Mouse (Mus musculus) limb, embryonic 11.5 days (tissue): ENCODE results near the gene Cdh13. TPM values are rescaled to one million over a fixed set of nuclear protein-coding genes. Genes with fewer than 3 reads are reported as not detected.

Experiments
- ATAC-seq: fragments of 200-750 bp; cut with Nextera tagmentation; 2 replicates; pipeline ENCODE4 v1.8.0; 2017; ENCODE audit warnings: low read depth; ENCODE audit not compliant: insufficient number of reproducible peaks, low FRiP score, low TSS enrichment
- DNase-seq: peaks from one replicate; pipeline ENCODE4 v3.0.0-alpha.2; 2015; ENCODE audit warnings: low spot score
- H3K27ac ChIP-seq: fragments of 300-500 bp; sonication (generic); replicated peaks from 2 replicates; pipeline ENCODE4 v1.5.1; 2014; ENCODE audit warnings: low read depth, mild to moderate bottlenecking, low read length
- H3K27me3 ChIP-seq: fragments of 300-500 bp; sonication (generic); 2 replicates; pipeline ENCODE4 v1.6.1; 2014; ENCODE audit warnings: mild to moderate bottlenecking, low read length, mixed read lengths; ENCODE audit not compliant: control insufficient read depth, insufficient read depth
- H3K36me3 ChIP-seq: fragments of 300-500 bp; sonication (generic); 2 replicates; pipeline ENCODE4 v1.6.1; 2014; ENCODE audit warnings: mild to moderate bottlenecking, low read length, moderate library complexity, mixed read lengths; ENCODE audit not compliant: control insufficient read depth, insufficient read depth
- H3K4me1 ChIP-seq: fragments of 300-500 bp; sonication (generic); 2 replicates; pipeline ENCODE4 v1.6.1; 2014; ENCODE audit warnings: low read length, mixed read lengths; ENCODE audit not compliant: control insufficient read depth, insufficient read depth
- H3K4me2 ChIP-seq: fragments of 300-500 bp; sonication (generic); 2 replicates; pipeline ENCODE4 v1.6.1; 2014; ENCODE audit warnings: low read depth, mild to moderate bottlenecking, moderate library complexity; ENCODE audit not compliant: severe bottlenecking
- H3K4me3 ChIP-seq: fragments of 300-500 bp; sonication (generic); 2 replicates; pipeline ENCODE4 v1.5.1; 2014; ENCODE audit warnings: low read depth, low read length
- H3K9ac ChIP-seq: fragments of 300-500 bp; sonication (generic); 2 replicates; pipeline ENCODE4 v1.6.1; 2014; ENCODE audit warnings: mild to moderate bottlenecking, low read length
- H3K9me3 ChIP-seq: fragments of 300-500 bp; sonication (generic); 2 replicates; pipeline ENCODE4 v1.6.1; 2016; ENCODE audit warnings: low read length; ENCODE audit not compliant: control insufficient read depth
- WGBS: fragments of 180-500 bp; shearing (Covaris S2); extraction: QIAGEN DNeasy Blood & Tissue Kit; methylation state at CpG from one replicate; pipeline ENCODE4 v1.1.7; 2014; 5-methylcytosine and 5-hydroxymethylcytosine counted together
- polyA plus RNA-seq: library from polyadenylated mRNA; unstranded; fragments of >200 nt; fragmentation: Nextera tagmentation; extraction: Ambion mirVana; gene quantifications from 2 replicates; pipeline ENCODE4 v1.2.1, GENCODE M21; 2014

Cdh13 gene
- polyA plus RNA-seq, 1 experiment from 2014 or later: 4.9 TPM

GRCm38 (mm10) chr8:118849515-118849914, 566.0 kb downstream of the Cdh13 start:
- no peak overlapping the region for H3K4me3 ChIP-seq
- no peak for DNase-seq
- peaks cover 9% of the 10 kb centered on the region for H3K4me1 ChIP-seq
- no peak for ATAC-seq
- no peak overlapping the region for H3K27ac ChIP-seq
- no peaks in the 10 kb centered on the region for H3K9me3 ChIP-seq
- no peak overlapping the region for H3K4me2 ChIP-seq
- no peaks in the 10 kb centered on the region for H3K27me3 ChIP-seq
- WGBS: 95% methylated on average over 3 of the region's 3 CpGs
- H3K9ac ChIP-seq: no peak overlapping the region
- no peaks in the 10 kb centered on the region for H3K36me3 ChIP-seq

- no peak overlapping the region for H3K4me2 ChIP-seq
- DNase-seq (peak; percentile 87), ATAC-seq (no peak)
- no peaks in the 10 kb centered on the region for H3K36me3 ChIP-seq
- H3K27ac ChIP-seq: no peak overlapping the region
- H3K27me3 ChIP-seq: no peaks in the 10 kb centered on the region
- H3K9ac ChIP-seq: no peak overlapping the region
- 19% methylated on average over 6 of the region's 6 CpGs for WGBS
- no peak overlapping the region for H3K4me3 ChIP-seq
- H3K9me3 ChIP-seq: no peaks in the 10 kb centered on the region
- peaks cover 9% of the 10 kb centered on the region for H3K4me1 ChIP-seq
These were observed 566.8 kb downstream of the Cdh13 start for GRCm38 (mm10) chr8:118850381-118850780.

GRCm38 (mm10) chr8:118851361-118851760, 567.8 kb downstream of the Cdh13 start:
- Histone ChIP-seq H3K4me2 (no peak overlapping the region), H3K36me3 (no peaks in the 10 kb centered on the region), H3K27me3 (no peaks in the 10 kb centered on the region), H3K9me3 (no peaks in the 10 kb centered on the region), H3K27ac (no peak overlapping the region), H3K9ac (no peak overlapping the region), H3K4me1 (no peaks in the 10 kb centered on the region; the same call in none of the 2 replicates), H3K4me3 (no peak overlapping the region)
- 87% methylated on average over 10 of the region's 10 CpGs for WGBS
- ATAC-seq (no peak), DNase-seq (no peak)

GRCm38 (mm10) chr8:118852861-118853260, 569.3 kb downstream of the Cdh13 start:
- Histone ChIP-seq H3K4me2 (no peak overlapping the region), H3K4me1 (no peaks in the 10 kb centered on the region), H3K27me3 (no peaks in the 10 kb centered on the region), H3K27ac (no peak overlapping the region), H3K36me3 (no peaks in the 10 kb centered on the region), H3K9me3 (no peaks in the 10 kb centered on the region), H3K9ac (no peak overlapping the region), H3K4me3 (no peak overlapping the region)
- no peak for ATAC-seq
- WGBS: 78% methylated on average over 12 of the region's 12 CpGs
- no peak for DNase-seq

- Histone ChIP-seq H3K4me3 (no peak overlapping the region), H3K27me3 (no peaks in the 10 kb centered on the region), H3K9me3 (no peaks in the 10 kb centered on the region), H3K9ac (no peak overlapping the region), H3K4me1 (no peaks in the 10 kb centered on the region), H3K4me2 (no peak overlapping the region), H3K27ac (no peak overlapping the region), H3K36me3 (no peaks in the 10 kb centered on the region)
- 92% methylated on average over 8 of the region's 8 CpGs for WGBS
- no peak for ATAC-seq
- DNase-seq: no peak
These were observed 571.1 kb downstream of the Cdh13 start for GRCm38 (mm10) chr8:118854656-118855055.

GRCm38 (mm10) chr8:118866332-118866731, 582.8 kb downstream of the Cdh13 start:
- DNase-seq: no peak
- WGBS: 79% methylated on average over 6 of the region's 6 CpGs

GRCm38 (mm10) chr8:118870711-118871110, 587.2 kb downstream of the Cdh13 start:
- WGBS: 91% methylated on average over 8 of the region's 8 CpGs
- ATAC-seq: no peak

More at GRCm38 (mm10) chr8:118866332-118866731, 582.8 kb downstream of the Cdh13 start:
- H3K9ac ChIP-seq: no peak overlapping the region
- H3K4me1 ChIP-seq: no peaks in the 10 kb centered on the region
- H3K9me3 ChIP-seq: no peaks in the 10 kb centered on the region
- no peak overlapping the region for H3K4me3 ChIP-seq
- H3K27me3 ChIP-seq: no peaks in the 10 kb centered on the region
- H3K27ac ChIP-seq: no peak overlapping the region
- H3K4me2 ChIP-seq: no peak overlapping the region
- 0 out of 2 replicates have a peak, but pooled peaks have one; percentile 21 for ATAC-seq
- H3K36me3 ChIP-seq: no peaks in the 10 kb centered on the region

GRCm38 (mm10) chr8:118879939-118880825, 596.6 kb downstream of the Cdh13 start:
- Histone ChIP-seq H3K27ac (no peak overlapping the region), H3K9ac (no peak overlapping the region), H3K4me3 (no peak overlapping the region), H3K9me3 (no peaks in the 10 kb centered on the region), H3K4me2 (no peak overlapping the region), H3K4me1 (0 out of 2 replicates have a peak, but pooled peaks cover under 1% of the 10 kb centered on the region), H3K27me3 (no peaks in the 10 kb centered on the region), H3K36me3 (no peaks in the 10 kb centered on the region)
- WGBS: 61% methylated on average over 11 of the region's 11 CpGs
- ATAC-seq (no peak), DNase-seq (no peak)

More at GRCm38 (mm10) chr8:118870711-118871110, 587.2 kb downstream of the Cdh13 start:
- Histone ChIP-seq H3K9ac (no peak overlapping the region), H3K4me1 (no peaks in the 10 kb centered on the region), H3K36me3 (no peaks in the 10 kb centered on the region), H3K9me3 (no peaks in the 10 kb centered on the region), H3K4me2 (no peak overlapping the region), H3K27ac (no peak overlapping the region), H3K27me3 (no peaks in the 10 kb centered on the region), H3K4me3 (no peak overlapping the region)
- DNase-seq: no peak
